Mouse (Mus musculus) liver, embryonic 14.5 days (tissue): ENCODE results near the gene Cmah. TPM values are rescaled to one million over a fixed set of nuclear protein-coding genes. Genes with fewer than 3 reads are reported as not detected.

Experiments used
- ATAC-seq: fragments of 200-750 bp; cut with Nextera tagmentation; 2 replicates; pipeline ENCODE4 v1.8.0; 2017; ENCODE audit warnings: moderate number of reproducible peaks, mild to moderate bottlenecking, moderate library complexity; ENCODE audit not compliant: insufficient read depth
- DNase-seq, 3 experiments: peaks; one replicate each; pipeline ENCODE4 v3.0.0-alpha.2; 2012 to 2013; ENCODE audit warnings: low read depth in 3 of 3, low spot score in 3 of 3
- H3K27ac ChIP-seq: fragments of 300-500 bp; sonication (generic); 2 replicates; pipeline ENCODE4 v1.5.1; 2014; ENCODE audit warnings: moderate library complexity, mild to moderate bottlenecking, control low read depth, inconsistent platforms
- H3K27me3 ChIP-seq: fragments of 300-500 bp; sonication (generic); 2 replicates; pipeline ENCODE4 v1.6.1; 2014; ENCODE audit warnings: mild to moderate bottlenecking, low read length, moderate library complexity; ENCODE audit not compliant: control insufficient read depth, insufficient read depth
- H3K36me3 ChIP-seq: fragments of 300-500 bp; sonication (generic); replicated peaks from 2 replicates; pipeline ENCODE4 v1.6.1; 2014; ENCODE audit warnings: low read depth; ENCODE audit not compliant: control insufficient read depth, insufficient read depth
- H3K4me1 ChIP-seq, 2 experiments: fragments of 200-500 bp in 1 of 2; fragments of 300-500 bp in 1 of 2; sonication (generic) in 1 of 2; replicated peaks; 2 replicates each; pipeline ENCODE4 v1.6.1; 2012 to 2014; ENCODE audit warnings: antibody characterized with exemption in 1 of 2, inconsistent platforms in 1 of 2, low read length in 1 of 2; ENCODE audit not compliant: control insufficient read depth in 2 of 2, insufficient read depth in 2 of 2
- H3K4me2 ChIP-seq: fragments of 300-500 bp; sonication (generic); 2 replicates; pipeline ENCODE4 v1.6.1; 2014; ENCODE audit warnings: low read depth, mild to moderate bottlenecking, control low read depth, moderate library complexity
- H3K4me3 ChIP-seq, 2 experiments: fragments of 200-500 bp in 1 of 2; fragments of 300-500 bp in 1 of 2; sonication (generic) in 1 of 2; 2 replicates each; pipeline ENCODE4 v1.5.1; 2012 to 2014; ENCODE audit warnings: low read depth in 2 of 2, low read length in 2 of 2, mild to moderate bottlenecking in 2 of 2, control low read depth in 1 of 2, inconsistent platforms in 1 of 2, moderate library complexity in 1 of 2; ENCODE audit not compliant: insufficient read depth in 1 of 2
- H3K9ac ChIP-seq: fragments of 300-500 bp; sonication (generic); replicated peaks from 2 replicates; pipeline ENCODE4 v1.6.1; 2014; ENCODE audit warnings: mild to moderate bottlenecking, control low read depth, moderate library complexity
- H3K9me3 ChIP-seq: fragments of 300-500 bp; sonication (generic); 2 replicates; pipeline ENCODE4 v1.6.1; 2016; ENCODE audit warnings: low read length, mixed read lengths; ENCODE audit not compliant: control insufficient read depth
- CTCF ChIP-seq: IDR thresholded peaks from 2 replicates; pipeline ENCODE4 v1.5.1; 2016; ENCODE audit warnings: antibody characterized with exemption, low read depth, control low read depth
- EP300 ChIP-seq: IDR thresholded peaks from 2 replicates; pipeline ENCODE4 v1.6.1; 2016; ENCODE audit warnings: antibody characterized with exemption, low read depth
- WGBS: fragments of 180-500 bp; shearing (Covaris S2); extraction: QIAGEN DNeasy Blood & Tissue Kit; methylation state at CpG from one replicate; pipeline ENCODE4 v1.1.7; 2014; ENCODE audit not compliant: insufficient replicate concordance; 5-methylcytosine and 5-hydroxymethylcytosine counted together
- polyA plus RNA-seq, 2 experiments: library from polyadenylated mRNA; depleted of rRNA in 1 of 2; stranded (reverse) in 1 of 2; unstranded in 1 of 2; fragments of >200 nt; fragmentation: Nextera tagmentation in 1 of 2; extraction: Ambion mirVana in 1 of 2; gene quantifications; 2 replicates each; pipeline versions ENCODE4 v1.2.1 to v1.2.3; 2012 to 2014

Gene Cmah
- polyA plus RNA-seq, 2 experiments: 0.42 to 0.46 TPM

DNA sequence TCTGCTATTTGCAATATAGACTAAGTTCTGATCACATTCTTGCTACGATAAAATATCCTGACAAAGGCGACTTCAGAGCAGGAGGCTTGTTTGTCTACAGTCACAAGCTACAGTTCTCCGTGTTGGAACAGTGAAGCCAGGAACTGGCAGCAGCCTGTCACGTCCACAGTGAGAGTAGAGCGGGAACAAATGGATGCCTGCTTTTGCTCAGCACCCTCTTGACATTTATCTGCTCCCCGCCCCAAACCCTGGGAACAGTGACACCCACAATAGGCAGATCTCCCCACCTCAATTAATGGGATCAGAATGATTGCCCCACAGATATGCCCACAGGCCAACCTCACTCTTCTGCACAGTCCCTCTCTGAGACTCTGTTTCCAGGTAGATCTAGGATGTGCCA is 153.6 kb downstream of the Cmah start:
- H3K27me3 ChIP-seq: no peaks in the 10 kb centered on the region
- no peak overlapping the region for H3K4me2 ChIP-seq
- ATAC-seq: no peak
- no peak overlapping the region for H3K4me3 ChIP-seq
- DNase-seq: no peak
- H3K9ac ChIP-seq: no peak overlapping the region
- H3K27ac ChIP-seq: no peak overlapping the region
- 69% methylated on average over 6 of the region's 6 CpGs for WGBS
- TF ChIP-seq EP300: no peak
- TF ChIP-seq CTCF: no peak
- H3K9me3 ChIP-seq: no peaks in the 10 kb centered on the region
- no peaks in the 10 kb centered on the region for H3K36me3 ChIP-seq
- H3K4me1 ChIP-seq: peaks cover 0 to 6% of the 10 kb centered on the region in 2 experiments; a peak in 2 of 4 replicates

DNA sequence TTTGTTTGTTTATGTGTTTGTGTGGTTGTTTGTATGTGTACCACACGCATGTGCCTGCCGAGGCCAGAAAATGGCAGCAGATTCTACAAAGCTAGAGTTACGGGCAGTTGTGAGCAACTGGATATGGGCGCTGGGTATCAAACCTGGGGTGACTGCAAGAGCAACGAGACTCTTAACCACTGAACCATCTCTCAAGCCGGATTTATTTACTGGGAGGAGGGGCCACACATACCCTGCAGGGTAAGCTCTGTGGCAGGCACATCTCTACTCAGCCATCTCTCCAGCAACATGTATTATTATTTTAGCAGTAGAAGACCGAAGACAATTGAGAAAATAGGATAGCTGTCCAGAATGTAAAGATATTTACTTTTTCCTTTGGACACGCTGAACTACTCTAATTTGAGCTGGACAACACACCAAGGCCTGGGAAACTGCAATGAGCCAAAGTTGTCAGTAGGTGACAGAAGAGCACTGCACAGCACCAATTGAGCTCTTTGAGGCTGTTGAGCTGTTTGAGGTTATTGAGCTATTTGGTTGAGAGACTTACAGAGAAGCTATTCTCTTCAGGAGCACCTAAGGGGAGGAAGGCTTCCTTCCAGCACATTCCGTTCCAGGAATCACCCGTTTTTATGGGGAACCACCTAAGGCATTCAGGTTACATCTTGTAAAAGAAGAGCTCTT is 154.6 kb downstream of the Cmah start:
- Histone ChIP-seq H3K4me1 (peaks cover 0 to 6% of the 10 kb centered on the region in 2 experiments; a peak in 3 of 4 replicates), H3K4me3 (no peak overlapping the region), H3K9me3 (no peaks in the 10 kb centered on the region), H3K36me3 (no peaks in the 10 kb centered on the region), H3K27me3 (no peaks in the 10 kb centered on the region), H3K27ac (no peak overlapping the region), H3K4me2 (no peak overlapping the region), H3K9ac (no peak overlapping the region)
- ATAC-seq (no peak), DNase-seq (no peak)
- 44% methylated on average over 10 of the region's 10 CpGs for WGBS
- TF ChIP-seq CTCF: peak; percentile 82
- no peak for TF ChIP-seq EP300

- 68% methylated on average over 3 of the region's 3 CpGs for WGBS
- ATAC-seq (no peak), DNase-seq (no peak)
- H3K4me2 ChIP-seq: no peak overlapping the region
- H3K36me3 ChIP-seq: no peaks in the 10 kb centered on the region
- no peak overlapping the region for H3K4me3 ChIP-seq
- no peak for TF ChIP-seq CTCF
- TF ChIP-seq EP300: no peak
- H3K9ac ChIP-seq: no peak overlapping the region
- peaks cover 0 to 6% of the 10 kb centered on the region in 2 experiments; a peak in 2 of 4 replicates for H3K4me1 ChIP-seq
- H3K9me3 ChIP-seq: no peaks in the 10 kb centered on the region
- H3K27ac ChIP-seq: no peak overlapping the region
- no peaks in the 10 kb centered on the region for H3K27me3 ChIP-seq
Observed at GRCm38 (mm10) chr13:24483691-24484090, 156.5 kb downstream of the Cmah start.

GRCm38 (mm10) chr13:24484811-24485210 is 157.6 kb downstream of the Cmah start:
- ATAC-seq (no peak), DNase-seq (no peak)
- TF ChIP-seq CTCF (no peak), EP300 (no peak)

DNA sequence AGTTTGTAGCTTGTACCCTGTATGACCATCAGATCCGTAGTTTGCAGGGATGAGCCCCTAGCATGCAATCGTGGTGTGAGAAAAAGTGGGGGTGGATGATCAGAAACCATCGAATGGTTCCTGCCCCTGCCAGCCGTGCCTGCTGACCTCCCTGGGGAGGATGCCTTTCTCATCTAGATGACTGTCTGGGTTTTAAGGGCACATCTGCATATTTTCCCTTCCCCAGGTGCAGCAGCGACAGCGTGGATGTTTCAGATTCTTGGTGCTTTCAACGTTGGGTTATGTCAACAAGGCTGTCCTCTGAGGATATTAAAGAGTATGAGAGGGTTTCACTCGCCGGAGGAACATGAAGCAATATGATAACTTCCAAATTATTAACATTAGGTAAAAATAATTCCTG is 158.8 kb downstream of the Cmah start:
- TF ChIP-seq CTCF: no peak
- H3K9ac ChIP-seq: no peak overlapping the region
- H3K4me1 ChIP-seq: peaks cover 2 to 21% of the 10 kb centered on the region in 2 experiments; a peak in 3 of 4 replicates
- DNase-seq: no peak
- ATAC-seq: no peak
- H3K27ac ChIP-seq: no peak overlapping the region
- H3K4me3 ChIP-seq: no peak overlapping the region
- H3K36me3 ChIP-seq: no peaks in the 10 kb centered on the region
- no peaks in the 10 kb centered on the region for H3K27me3 ChIP-seq
- no peaks in the 10 kb centered on the region for H3K9me3 ChIP-seq
- WGBS: 65% methylated on average over 9 of the region's 9 CpGs
- H3K4me2 ChIP-seq: no peak overlapping the region

More at GRCm38 (mm10) chr13:24484811-24485210, 157.6 kb downstream of the Cmah start:
- WGBS: 77% methylated on average over 3 of the region's 3 CpGs
- H3K9me3 ChIP-seq: no peaks in the 10 kb centered on the region
- no peak overlapping the region for H3K4me3 ChIP-seq
- H3K9ac ChIP-seq: no peak overlapping the region
- no peaks in the 10 kb centered on the region for H3K36me3 ChIP-seq
- peaks cover 2 to 13% of the 10 kb centered on the region in 2 experiments; a peak in 3 of 4 replicates for H3K4me1 ChIP-seq
- H3K27ac ChIP-seq: no peak overlapping the region
- no peak overlapping the region for H3K4me2 ChIP-seq
- H3K27me3 ChIP-seq: no peaks in the 10 kb centered on the region
